In genomic region chr6:93729702-93730101, GRCm38 (mm10) we compare ENCODE assay signal across 11 mouse cellular contexts.
A peak's percentile ranks its signal among the peaks of the same experiment; 100 is the strongest.
DNase-seq lines count a peak whose midpoint lies in the region; ATAC-seq and TF ChIP-seq lines count a peak whose summit lies in the region.
"Had no signal": no experiment of that assay in that cellular context is flagged by ENCODE, and none has a peak within 500 bp of the region (broad histone marks: within the 10 kb centered on the region; RNA-seq: fewer than 3 reads in every experiment).

No protein-coding gene starts in this region.

- ATAC-seq in liver, postnatal 0 days, result no peak
- ATAC-seq in liver, embryonic 11.5 days (replicated peaks; ENCODE audit: low FRiP score), result no peak
- 0 out of 2 replicates have a peak, but pooled peaks have one; percentile 39 for ATAC-seq in common myeloid progenitor, adult 5-6 weeks (replicated peaks; ENCODE audit: low read depth, poor library complexity, severe bottlenecking)
- ATAC-seq in embryonic facial prominence, embryonic 14.5 days (ENCODE audit: low read depth), result no peak

- DNase-seq in heart, adult 11 months, result peak; percentile 28
- DNase-seq in heart, postnatal 4 days, result no peak
- DNase-seq in liver, postnatal 0 days, result no peak
- no peak for DNase-seq in liver, embryonic 11.5 days (ENCODE audit: low spot score)
- peak; percentile 41 for DNase-seq in embryonic facial prominence, embryonic 14.5 days (ENCODE audit: low spot score)
- DNase-seq in left cerebral cortex, postnatal 10 days (ENCODE audit: extremely low spot score in 1 of 2, low spot score in 2 of 2), result no peak
- DNase-seq: adrenal gland, postnatal 25 days; kidney, postnatal 25 days had no signal

- no peaks in the 10 kb centered on the region for H3K27me3 ChIP-seq in liver, postnatal 0 days (ENCODE audit: insufficient read depth, low read length)
- no peaks in the 10 kb centered on the region for H3K27me3 ChIP-seq in liver, embryonic 11.5 days (replicated peaks; ENCODE audit: control insufficient read depth, insufficient read depth, low read length)
- no peaks in the 10 kb centered on the region for H3K27me3 ChIP-seq in embryonic facial prominence, embryonic 14.5 days (replicated peaks; ENCODE audit: control insufficient read depth, insufficient read depth, low read length)
- H3K27me3 ChIP-seq: limb, embryonic 13.5 days had no signal

- H3K4me2 ChIP-seq in liver, postnatal 0 days (ENCODE audit: low read depth, low read length), result no peak overlapping the region
- H3K4me2 ChIP-seq in liver, embryonic 11.5 days, result no peak overlapping the region
- no peak overlapping the region for H3K4me2 ChIP-seq in embryonic facial prominence, embryonic 14.5 days (ENCODE audit: low read depth, low read length)
- H3K4me2 ChIP-seq: limb, embryonic 13.5 days had no signal

- no peak overlapping the region for H3K4me3 ChIP-seq in liver, postnatal 0 days (ENCODE audit: low read depth, low read length)
- H3K4me3 ChIP-seq in liver, embryonic 11.5 days (ENCODE audit: low read depth, low read length), result no peak overlapping the region
- H3K4me3 ChIP-seq in embryonic facial prominence, embryonic 14.5 days (ENCODE audit: low read depth, low read length), result no peak overlapping the region
- H3K4me3 ChIP-seq: limb, embryonic 13.5 days; midbrain, embryonic 10.5 days had no signal

- H3K36me3 ChIP-seq in liver, postnatal 0 days (replicated peaks; ENCODE audit: insufficient read depth, low read length), result no peaks in the 10 kb centered on the region
- H3K36me3 ChIP-seq in liver, embryonic 11.5 days (ENCODE audit: control insufficient read depth, insufficient read depth, low read length), result no peaks in the 10 kb centered on the region
- H3K36me3 ChIP-seq in embryonic facial prominence, embryonic 14.5 days (ENCODE audit: control insufficient read depth, insufficient read depth, low read length), result no peaks in the 10 kb centered on the region
- H3K36me3 ChIP-seq: limb, embryonic 13.5 days had no signal

- peak; percentile 51 for TF ChIP-seq CTCF in liver, postnatal 0 days (IDR thresholded peaks at IDR 0.05; ENCODE audit: low read depth)

- WGBS in liver, postnatal 0 days (ENCODE audit: insufficient replicate concordance), result 69% methylated on average over 8 of the region's 8 CpGs
- WGBS in liver, embryonic 11.5 days, result 69% methylated on average over 8 of the region's 8 CpGs
- WGBS in embryonic facial prominence, embryonic 14.5 days, result 74% methylated on average over 8 of the region's 8 CpGs

- no peak for TF ChIP-seq EP300 in liver, postnatal 0 days (IDR thresholded peaks at IDR 0.05; ENCODE audit: low read depth)

- H3K4me1 ChIP-seq in liver, postnatal 0 days (ENCODE audit: insufficient read depth), result no peaks in the 10 kb centered on the region
- no peaks in the 10 kb centered on the region; the same call in none of the 2 replicates for H3K4me1 ChIP-seq in liver, embryonic 11.5 days (replicated peaks; ENCODE audit: control insufficient read depth, insufficient read depth, low read length)
- peaks cover 7% of the 10 kb centered on the region for H3K4me1 ChIP-seq in embryonic facial prominence, embryonic 14.5 days (ENCODE audit: control insufficient read depth, insufficient read depth, low read length)

- H3K9me3 ChIP-seq in liver, postnatal 0 days (ENCODE audit: low read length), result no peaks in the 10 kb centered on the region
- no peaks in the 10 kb centered on the region for H3K9me3 ChIP-seq in liver, embryonic 11.5 days (ENCODE audit: control insufficient read depth, low read length)
- no peaks in the 10 kb centered on the region for H3K9me3 ChIP-seq in embryonic facial prominence, embryonic 14.5 days (ENCODE audit: control insufficient read depth, low read length)
- H3K9me3 ChIP-seq: limb, embryonic 13.5 days; midbrain, embryonic 10.5 days had no signal

- intact Hi-C loops in left cerebral cortex, postnatal 10 days (cut with DNase I), result loop anchor here (5.0 kb wide), 1 partner anchor 942 kb away; no protein-coding TSS in a partner anchor

- H3K27ac ChIP-seq in liver, postnatal 0 days (ENCODE audit: low read depth), result no peak overlapping the region
- H3K27ac ChIP-seq in liver, embryonic 11.5 days (ENCODE audit: low read depth, low read length), result no peak overlapping the region
- no peak overlapping the region for H3K27ac ChIP-seq in embryonic facial prominence, embryonic 14.5 days (replicated peaks; ENCODE audit: low read depth, low read length)
- H3K27ac ChIP-seq: limb, embryonic 13.5 days; midbrain, embryonic 10.5 days had no signal

- H3K9ac ChIP-seq in liver, postnatal 0 days (replicated peaks), result no peak overlapping the region
- no peak overlapping the region for H3K9ac ChIP-seq in liver, embryonic 11.5 days (ENCODE audit: low read depth, low read length)
- no peak overlapping the region for H3K9ac ChIP-seq in embryonic facial prominence, embryonic 14.5 days (ENCODE audit: low read depth, low read length)
- H3K9ac ChIP-seq: limb, embryonic 13.5 days had no signal

Comparison
In these comparisons a context has a peak if more than half of its experiments do, and no peak if none do; other contexts are left out.
1. DNase-seq: peak in heart, adult 11 months (single experiment) and embryonic facial prominence, embryonic 14.5 days (single experiment); none in heart, postnatal 4 days (single experiment), liver, postnatal 0 days (single experiment), liver, embryonic 11.5 days (single experiment) and left cerebral cortex, postnatal 10 days (0 of 2).